Mouse (Mus musculus) midbrain, embryonic 10.5 days (tissue): ENCODE data around the gene Ifi204. TPM values are rescaled to one million over a fixed set of nuclear protein-coding genes. Genes with fewer than 3 reads are reported as not detected.
"Not testable (repeated sequence)": the region's sequence is repeated elsewhere in the genome, so short reads cannot be mapped to it uniquely, and the experiment has no call there.

Experiments
- DNase-seq: peaks from one replicate; pipeline ENCODE4 v3.0.0-alpha.2; 2017; ENCODE audit warnings: low spot score
- H3K27ac ChIP-seq: fragments of 300-500 bp; sonication (generic); replicated peaks from 2 replicates; pipeline ENCODE4 v1.5.1; 2016; ENCODE audit warnings: mild to moderate bottlenecking
- H3K27me3 ChIP-seq: fragments of 300-500 bp; sonication (generic); 2 replicates; pipeline ENCODE4 v1.6.1; 2016; ENCODE audit warnings: low read depth, mild to moderate bottlenecking; ENCODE audit not compliant: poor library complexity, severe bottlenecking
- H3K36me3 ChIP-seq: fragments of 300-500 bp; sonication (generic); 2 replicates; pipeline ENCODE4 v1.6.1; 2016; ENCODE audit warnings: mild to moderate bottlenecking, moderate library complexity
- H3K4me1 ChIP-seq: fragments of 300-500 bp; sonication (generic); 2 replicates; pipeline ENCODE4 v1.6.1; 2016
- H3K4me3 ChIP-seq: fragments of 300-500 bp; sonication (generic); 2 replicates; pipeline ENCODE4 v1.5.1; 2016; ENCODE audit warnings: mild to moderate bottlenecking, moderate library complexity
- H3K9me3 ChIP-seq: fragments of 300-500 bp; sonication (generic); replicated peaks from 2 replicates; pipeline ENCODE4 v1.6.1; 2016; ENCODE audit warnings: mild to moderate bottlenecking
- WGBS: fragments of 180-500 bp; shearing (Covaris S2); methylation state at CpG from one replicate; pipeline ENCODE4 v1.1.7; 2016; 5-methylcytosine and 5-hydroxymethylcytosine counted together
- polyA plus RNA-seq: library from polyadenylated mRNA; unstranded; fragments of >200 nt; fragmentation: Nextera tagmentation; extraction: Ambion mirVana; gene quantifications from 2 replicates; pipeline ENCODE4 v1.2.1, GENCODE M21; 2016

The Ifi204 gene
- polyA plus RNA-seq = 0.59 and 0.96 TPM in 2 replicates

DNA sequence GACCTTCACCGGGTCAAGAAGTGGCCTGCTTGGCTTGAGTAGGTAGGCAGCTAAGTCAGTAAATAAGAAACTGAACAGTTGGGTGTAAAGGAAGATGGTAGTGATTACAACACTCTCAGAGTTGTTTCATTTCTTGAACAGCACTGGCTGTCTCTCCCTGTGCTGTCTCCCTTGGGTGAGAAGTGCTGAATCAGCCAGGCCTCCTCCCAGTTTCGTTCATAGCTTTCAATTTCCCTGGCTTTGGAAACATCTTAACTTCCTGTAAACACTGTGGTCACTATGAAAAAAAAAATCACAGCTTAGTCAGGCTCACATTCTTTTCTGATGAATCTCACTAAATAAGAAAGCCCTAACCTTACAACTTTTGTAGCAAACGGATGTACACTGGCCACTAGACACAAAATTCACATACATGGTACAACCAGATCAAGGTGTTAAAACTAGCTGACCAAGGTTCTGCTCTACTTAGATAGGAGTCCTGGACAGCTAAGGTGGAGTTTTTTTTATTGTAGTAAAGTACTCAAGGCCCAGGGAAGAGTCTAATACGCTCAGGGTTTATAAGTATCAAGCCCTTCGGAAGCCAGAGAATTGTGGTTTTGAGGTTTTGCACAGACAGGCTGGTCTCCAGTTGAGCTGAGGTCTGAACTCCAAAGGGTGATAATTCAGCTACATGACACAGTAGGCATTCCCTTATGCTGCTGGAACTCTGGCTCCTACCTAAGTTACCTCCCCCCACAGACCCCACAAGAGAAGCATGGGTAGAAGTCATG lies at the start of gene Ifi204:
Gene Ifi204, minus strand, starts transcription at position 96 of the 770 bp plus-strand sequence.
- H3K27me3 ChIP-seq, H3K4me1 ChIP-seq, H3K36me3 ChIP-seq, H3K9me3 ChIP-seq, H3K27ac ChIP-seq, H3K4me3 ChIP-seq, DNase-seq: not testable (repeated sequence)
- 87% methylated on average over 5 of the region's 5 CpGs for WGBS

DNA sequence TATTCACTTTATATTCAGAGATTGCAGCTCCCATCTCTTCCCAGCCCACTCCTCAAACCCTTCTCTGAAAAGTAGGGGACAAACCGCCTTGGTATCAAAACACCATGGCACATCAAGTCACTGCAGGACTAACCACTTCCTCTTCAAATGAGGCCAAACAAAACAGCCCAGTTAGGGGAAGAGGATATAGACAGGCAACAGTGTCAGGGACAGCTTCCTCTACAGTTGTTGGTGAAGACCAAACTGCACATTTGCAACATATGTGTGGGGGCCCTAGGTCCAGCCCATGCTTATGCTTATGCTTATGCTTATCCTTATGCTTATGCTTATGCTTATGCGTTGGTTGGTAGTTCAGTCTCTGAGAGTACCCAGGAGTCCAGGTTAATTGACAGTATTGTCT lies 42.6 kb upstream of the Ifi204 start:
- 85% methylated on average over 2 of the region's 2 CpGs for WGBS
- not testable (repeated sequence) for H3K4me1 ChIP-seq, H3K9me3 ChIP-seq, DNase-seq, H3K36me3 ChIP-seq, H3K27me3 ChIP-seq, H3K27ac ChIP-seq, H3K4me3 ChIP-seq

DNA sequence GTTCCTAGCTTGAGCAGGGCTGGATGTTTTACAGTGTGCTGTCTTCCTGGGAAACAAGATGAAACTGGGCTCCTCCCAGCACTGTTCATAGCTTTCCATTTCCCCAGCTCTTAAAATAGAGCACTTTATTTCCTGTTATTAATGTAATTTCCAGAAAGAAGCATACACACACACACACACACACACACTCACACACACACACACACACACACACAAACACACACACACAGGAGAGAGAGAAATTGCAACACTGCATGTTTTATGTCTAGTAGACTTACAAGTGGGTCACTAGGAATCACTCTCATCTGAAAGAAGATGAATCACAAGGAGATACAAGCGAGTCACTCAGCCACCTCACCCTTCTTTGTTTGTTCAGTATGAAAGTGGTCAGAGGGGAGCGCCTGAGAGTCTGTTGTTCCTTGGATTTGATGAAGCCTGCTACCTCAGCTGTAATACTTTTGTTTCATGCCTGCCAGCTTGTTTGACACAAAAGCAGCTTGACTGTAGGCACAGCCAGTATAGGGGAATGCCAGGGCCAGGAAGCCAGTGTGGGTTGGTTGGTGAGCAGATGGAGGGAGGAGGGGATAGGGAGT lies 36.0 kb upstream of the Ifi204 start:
- not testable (repeated sequence) for DNase-seq, H3K27me3 ChIP-seq, H3K4me3 ChIP-seq, H3K27ac ChIP-seq, H3K36me3 ChIP-seq, H3K4me1 ChIP-seq, H3K9me3 ChIP-seq
- WGBS = 69% methylated on average over 2 of the region's 2 CpGs

DNA sequence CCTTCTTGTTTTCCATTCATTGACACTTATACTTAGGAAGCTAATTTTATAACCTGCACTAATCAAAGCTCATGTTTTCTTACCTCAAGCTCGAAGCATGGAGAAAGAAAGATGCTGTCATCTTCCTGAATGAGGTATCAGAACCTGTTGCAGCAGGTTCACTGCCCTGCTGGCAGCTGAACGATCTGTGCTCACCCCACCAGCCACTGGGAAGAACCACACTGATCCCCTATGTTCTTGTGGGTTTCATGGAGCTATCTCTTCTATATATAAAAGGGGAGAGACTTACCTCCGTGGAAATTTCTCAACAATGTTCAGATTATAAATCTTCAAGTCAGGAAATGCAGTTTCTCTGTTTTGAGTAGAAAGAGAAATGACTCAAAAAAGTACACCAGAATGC lies 35.5 kb upstream of the Ifi204 start:
- H3K27me3 ChIP-seq, H3K27ac ChIP-seq, H3K4me3 ChIP-seq, H3K9me3 ChIP-seq, H3K4me1 ChIP-seq, H3K36me3 ChIP-seq, DNase-seq: not testable (repeated sequence)
- 77% methylated on average over 3 of the region's 3 CpGs for WGBS

DNA sequence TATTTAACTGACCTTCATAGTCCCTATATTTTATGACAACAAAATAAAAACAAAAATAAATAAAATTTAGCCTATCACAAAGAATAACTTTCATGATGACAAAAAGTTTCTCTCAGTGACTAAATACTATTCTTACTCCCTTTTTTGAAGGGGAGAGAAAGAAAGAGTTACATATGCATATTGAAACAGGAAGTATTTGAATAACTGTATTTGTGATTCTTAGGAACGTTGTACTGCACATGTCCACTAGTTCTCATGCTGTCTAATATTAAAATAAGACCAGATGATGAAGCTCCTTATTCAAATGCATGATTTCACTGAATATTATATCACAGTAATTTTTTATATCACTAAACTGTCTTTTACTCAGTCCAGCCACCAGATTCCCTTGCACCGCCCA lies 35.0 kb upstream of the Ifi204 start:
- H3K36me3 ChIP-seq, DNase-seq, H3K27me3 ChIP-seq, H3K27ac ChIP-seq, H3K4me3 ChIP-seq, H3K9me3 ChIP-seq, H3K4me1 ChIP-seq: not testable (repeated sequence)
- 85% methylated on average over 2 of the region's 2 CpGs for whole genome bisulfite sequencing

DNA sequence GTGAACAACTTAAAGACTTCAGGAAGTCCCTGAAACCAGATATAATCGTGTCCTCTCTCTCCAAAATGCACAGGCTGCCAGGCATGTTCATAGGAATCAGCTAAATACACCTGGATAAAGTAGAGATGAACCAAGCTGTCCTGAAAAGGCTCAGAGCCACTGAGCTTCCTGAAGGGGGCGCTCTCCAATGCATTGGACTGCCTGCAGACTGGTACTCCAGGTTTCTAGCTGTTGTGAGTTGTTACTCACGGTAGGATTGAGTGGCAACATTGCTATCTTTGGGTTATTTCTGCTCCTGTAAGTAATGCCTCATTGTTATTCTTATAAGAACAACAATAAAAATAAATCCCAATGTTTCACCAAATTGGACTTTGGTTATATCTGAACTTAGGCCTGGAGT lies 6.7 kb upstream of the Ifi204 start:
- H3K9me3 ChIP-seq, H3K4me1 ChIP-seq, H3K27me3 ChIP-seq, DNase-seq, H3K36me3 ChIP-seq, H3K4me3 ChIP-seq, H3K27ac ChIP-seq: not testable (repeated sequence)
- 57% methylated on average over 3 of the region's 3 CpGs for WGBS

DNA sequence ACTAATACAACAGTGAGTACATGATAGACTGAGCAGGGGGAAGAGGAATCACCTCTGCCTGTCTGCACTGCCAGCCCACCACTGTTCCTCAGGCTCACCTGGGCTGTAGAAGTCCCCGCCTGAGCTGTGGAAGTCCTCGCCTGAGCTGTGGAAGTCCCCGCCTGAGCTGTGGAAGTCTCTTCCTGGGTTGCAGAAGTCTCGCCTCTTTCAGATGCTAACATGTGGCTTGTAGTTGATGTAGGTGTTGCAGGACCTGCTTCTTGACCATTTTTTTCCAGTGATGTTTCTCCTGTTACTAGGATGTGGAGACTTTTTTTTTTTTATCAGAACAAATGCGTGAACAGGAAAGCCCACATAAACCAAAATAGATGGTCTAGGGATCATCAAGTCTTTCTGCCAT lies 6.7 kb downstream of the Ifi204 start:
- H3K9me3 ChIP-seq, H3K4me3 ChIP-seq, H3K4me1 ChIP-seq, H3K36me3 ChIP-seq, DNase-seq, H3K27ac ChIP-seq, H3K27me3 ChIP-seq: not testable (repeated sequence)
- WGBS = 93% methylated on average over 5 of the region's 5 CpGs

DNA sequence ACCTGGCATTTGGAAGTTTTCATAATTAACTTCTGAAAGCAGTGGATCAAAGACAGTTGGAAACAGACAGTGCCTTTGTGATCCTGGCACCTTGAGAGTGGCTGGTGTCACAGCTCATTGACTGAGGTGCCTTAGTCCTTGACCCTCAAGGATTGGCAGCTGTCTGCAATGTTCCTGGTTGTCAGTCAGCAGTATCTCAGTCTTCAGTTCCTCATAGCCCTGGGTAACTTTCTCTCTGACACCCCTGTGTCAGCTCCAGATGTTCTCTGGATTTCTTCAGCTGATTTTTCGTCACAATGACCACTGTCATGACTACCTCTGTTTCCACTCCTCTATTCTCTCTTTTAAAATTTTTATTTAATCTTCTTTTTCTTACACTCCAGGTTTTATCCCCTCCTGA lies 24.5 kb downstream of the Ifi204 start:
- DNase-seq = no peak
- Histone ChIP-seq H3K4me1 (no peaks in the 10 kb centered on the region), H3K27me3 (no peaks in the 10 kb centered on the region), H3K27ac (no peak overlapping the region), H3K9me3 (no peaks in the 10 kb centered on the region), H3K36me3 (no peaks in the 10 kb centered on the region), H3K4me3 (no peak overlapping the region)
- 76% methylated on average over 1 of the region's 1 CpGs for WGBS

DNA sequence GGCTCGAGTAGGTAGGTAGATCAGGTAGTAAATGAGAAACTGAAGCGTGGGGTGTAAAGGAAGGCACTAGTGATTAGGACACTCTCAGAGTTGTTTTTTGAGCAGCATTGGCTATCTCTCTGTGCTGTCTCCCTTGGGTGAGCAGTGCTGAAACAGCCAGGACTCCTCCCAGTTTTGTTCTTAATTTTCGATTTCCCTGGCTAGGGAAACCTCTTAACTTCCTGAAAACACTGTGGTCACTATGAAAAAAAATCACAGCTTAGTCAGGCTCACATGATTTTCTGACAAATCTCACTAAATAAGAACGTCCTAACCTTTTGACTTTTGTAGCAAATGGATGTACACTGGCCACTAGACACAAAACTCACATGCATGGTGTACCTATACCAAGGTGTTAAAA lies 25.1 kb downstream of the Ifi204 start, which contains the start of gene Ifi207:
Gene Ifi207, minus strand, starts transcription at position 92 of the 400 bp plus-strand sequence.
- no peak within 1 kb of the TSS for H3K27ac ChIP-seq
- no peaks in the 10 kb centered on the region for H3K9me3 ChIP-seq
- no peak for DNase-seq
- 77% methylated on average over 4 of the region's 4 CpGs for WGBS
- H3K27me3 ChIP-seq = no peaks in the 10 kb centered on the region
- H3K4me1 ChIP-seq = no peaks in the 10 kb centered on the region
- no peaks in the 10 kb centered on the region for H3K36me3 ChIP-seq
- H3K4me3 ChIP-seq = no peak within 1 kb of the TSS

DNA sequence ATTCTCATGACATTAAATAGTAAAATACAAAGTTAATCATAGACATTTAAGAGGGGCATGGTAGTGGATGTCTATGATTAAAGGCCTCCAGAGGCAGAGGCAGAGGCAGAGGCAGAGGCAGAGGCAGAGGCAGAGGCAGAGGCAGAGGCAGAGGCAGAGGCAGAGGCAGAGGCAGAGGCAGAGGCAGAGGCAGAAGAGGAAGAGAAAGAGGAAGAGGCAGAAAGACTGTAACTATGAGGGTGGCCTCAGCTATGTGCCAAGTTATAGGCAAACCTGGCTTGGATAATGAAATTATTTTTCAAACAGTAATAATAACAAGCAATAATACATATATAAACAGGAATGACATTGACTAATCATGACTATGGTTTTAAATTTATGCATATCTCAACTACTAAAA lies 26.2 kb downstream of the Ifi204 start:
- no peak for DNase-seq
- Histone ChIP-seq H3K27ac (no peak overlapping the region), H3K4me3 (no peak overlapping the region), H3K9me3 (no peaks in the 10 kb centered on the region), H3K36me3 (no peaks in the 10 kb centered on the region), H3K4me1 (no peaks in the 10 kb centered on the region), H3K27me3 (no peaks in the 10 kb centered on the region)

DNA sequence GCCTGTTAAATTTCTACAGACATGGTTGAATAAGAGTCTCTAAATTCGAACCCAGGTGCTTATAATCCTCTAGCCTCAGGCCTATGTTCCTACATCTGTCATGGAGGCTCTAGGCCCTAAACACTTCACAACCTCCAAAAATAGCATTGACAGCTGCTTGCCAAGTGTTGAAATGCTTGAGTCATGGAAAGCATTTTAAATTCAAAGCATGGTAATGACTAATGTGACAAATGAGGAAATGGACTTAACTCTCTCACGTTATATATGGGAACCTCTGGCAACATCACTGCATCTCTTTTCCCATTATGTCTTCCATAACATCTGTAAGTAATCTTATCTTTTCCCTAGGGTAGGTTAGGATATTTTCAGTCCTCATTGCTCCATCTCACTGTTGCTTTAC lies 29.8 kb downstream of the Ifi204 start:
- 82% methylated on average over 2 of the region's 2 CpGs for WGBS

DNA sequence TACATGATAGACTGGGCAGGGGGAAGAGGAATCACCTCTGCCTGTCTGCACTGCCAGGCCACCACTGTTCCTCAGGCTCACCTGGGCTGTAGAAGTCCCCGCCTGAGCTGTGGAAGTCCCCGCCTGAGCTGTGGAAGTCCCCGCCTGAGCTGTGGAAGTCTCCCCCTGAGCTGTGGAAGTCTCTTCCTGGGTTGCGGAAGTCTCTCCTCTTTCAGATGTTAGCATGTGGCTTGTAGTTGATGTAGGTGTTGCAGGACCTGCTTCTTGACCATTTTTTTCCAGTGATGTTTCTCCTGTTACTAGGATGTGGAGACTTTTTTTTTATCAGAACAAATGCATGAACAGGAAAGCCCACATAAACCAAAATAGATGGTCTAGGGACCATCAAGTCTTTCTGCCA lies 31.7 kb downstream of the Ifi204 start:
- H3K9me3 ChIP-seq, H3K4me1 ChIP-seq, DNase-seq, H3K27me3 ChIP-seq, H3K36me3 ChIP-seq, H3K27ac ChIP-seq, H3K4me3 ChIP-seq: not testable (repeated sequence)
- 92% methylated on average over 4 of the region's 4 CpGs for WGBS

More for the DNA sequence above, 29.8 kb downstream of the Ifi204 start:
- H3K4me3 ChIP-seq = no peak overlapping the region
- no peaks in the 10 kb centered on the region for H3K9me3 ChIP-seq
- no peaks in the 10 kb centered on the region for H3K27me3 ChIP-seq
- no peaks in the 10 kb centered on the region for H3K4me1 ChIP-seq
- no peaks in the 10 kb centered on the region for H3K36me3 ChIP-seq
- no peak overlapping the region for H3K27ac ChIP-seq
- DNase-seq = no peak

DNA sequence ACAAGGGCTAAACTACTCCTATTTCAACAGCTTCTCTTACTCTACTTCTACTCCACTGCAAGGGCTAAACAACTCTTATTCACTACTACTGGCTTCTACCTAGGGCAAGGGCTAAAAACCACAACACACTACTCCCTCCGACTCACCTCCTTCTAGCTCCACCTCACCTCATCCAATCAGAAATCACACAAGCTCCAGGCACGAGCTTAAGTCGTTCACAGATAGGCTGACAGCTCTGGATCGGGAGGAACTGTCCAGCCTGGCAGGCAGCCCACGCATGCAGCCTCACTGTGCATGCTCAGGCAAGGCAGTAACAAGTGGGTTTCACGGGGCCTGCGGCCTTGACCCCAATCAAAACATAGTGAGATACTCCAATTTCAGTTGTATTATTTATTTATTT lies 33.5 kb downstream of the Ifi204 start:
- H3K9me3 ChIP-seq = no peaks in the 10 kb centered on the region
- DNase-seq = no peak
- WGBS = 49% methylated on average over 7 of the region's 7 CpGs
- no peaks in the 10 kb centered on the region for H3K36me3 ChIP-seq
- H3K27ac ChIP-seq = no peak overlapping the region
- no peaks in the 10 kb centered on the region for H3K27me3 ChIP-seq
- H3K4me3 ChIP-seq = no peak overlapping the region
- H3K4me1 ChIP-seq = no peaks in the 10 kb centered on the region
